9 mouse cellular contexts compared by ENCODE assay signal in genomic region chr1:37903178-37903577, GRCm38 (mm10). TPM values are rescaled to one million over a fixed set of nuclear protein-coding genes. Genes with fewer than 3 reads are reported as not detected.
DNase-seq lines count a peak whose midpoint lies in the region; ATAC-seq and TF ChIP-seq lines count a peak whose summit lies in the region.
"Had no signal": no experiment of that assay in that cellular context is flagged by ENCODE, and none has a peak within 500 bp of the region (broad histone marks: within the 10 kb centered on the region; RNA-seq: fewer than 3 reads in every experiment).

No protein-coding gene starts in this region.

- H3K27ac ChIP-seq in kidney, embryonic 14.5 days (ENCODE audit: low read depth, low read length), result no peak overlapping the region
- H3K27ac ChIP-seq in cortical plate, adult 2 months (ENCODE audit: insufficient read depth, low read length), result no peak overlapping the region

- no peak overlapping the region for H3K4me3 ChIP-seq in kidney, embryonic 14.5 days (ENCODE audit: low read length)
- no peak overlapping the region for H3K4me3 ChIP-seq in cortical plate, adult 2 months (ENCODE audit: insufficient read depth, low read length)

- DNase-seq in kidney, adult 11 months, result peak; percentile 4
- DNase-seq in urinary bladder, postnatal 14 days (ENCODE audit: low spot score), result peak; percentile 18
- no peak for DNase-seq in urinary bladder, adult 18-20 months (ENCODE audit: low spot score in 2 of 2)
- DNase-seq in lung, postnatal 14 days, result peak; percentile 34
- no peak for DNase-seq in T-cell, adult 2 months (ENCODE audit: low spot score)

- TF ChIP-seq CTCF in cortical plate, adult 2 months (IDR thresholded peaks at IDR 0.05; ENCODE audit: extremely low read depth, insufficient read depth, low read length), result peak; percentile 40; the same call in 1 of the 2 replicates

- TF ChIP-seq POLR2A in cortical plate, adult 2 months (IDR thresholded peaks at IDR 0.05; ENCODE audit: extremely low read depth, insufficient read depth, low read length), result no peak

- H3K4me2 ChIP-seq in kidney, embryonic 14.5 days (replicated peaks; ENCODE audit: low read depth, low read length), result no peak overlapping the region

- H3K9me3 ChIP-seq in kidney, embryonic 14.5 days (ENCODE audit: control insufficient read depth, low read length), result no peaks in the 10 kb centered on the region

- H3K36me3 ChIP-seq in kidney, embryonic 14.5 days (ENCODE audit: control insufficient read depth, insufficient read depth, low read length), result peaks cover 14% of the 10 kb centered on the region

- H3K9ac ChIP-seq in kidney, embryonic 14.5 days (ENCODE audit: low read depth, low read length), result no peak overlapping the region

- no peak for ATAC-seq in kidney, embryonic 14.5 days (ENCODE audit: low FRiP score, low TSS enrichment)

- WGBS in kidney, embryonic 14.5 days, result 20% methylated on average over 6 of the region's 6 CpGs

- no peaks in the 10 kb centered on the region for H3K27me3 ChIP-seq in kidney, embryonic 14.5 days (ENCODE audit: control insufficient read depth, insufficient read depth, low read length)

- H3K4me1 ChIP-seq in kidney, embryonic 14.5 days (ENCODE audit: control insufficient read depth, insufficient read depth, low read length), result no peaks in the 10 kb centered on the region
- H3K4me1 ChIP-seq in cortical plate, adult 2 months (ENCODE audit: control insufficient read depth, insufficient read depth, low read length), result no peaks in the 10 kb centered on the region

RNA-seq across cellular contexts. Expression of gene Mrpl30, which starts 12.9 kb away (rescaled TPM):
- polyA plus RNA-seq in kidney, embryonic 14.5 days (2014; fragmentation: Nextera tagmentation; extraction: Ambion mirVana), result 269 and 340 TPM in 2 replicates
- polyA plus RNA-seq in cortical plate, adult 2 months (2012; rRNA removed), result 142 and 149 TPM in 2 replicates

RNA-seq across cellular contexts. Expression of gene Mitd1, which starts 13.0 kb away (rescaled TPM):
- polyA plus RNA-seq in kidney, embryonic 14.5 days (2014; fragmentation: Nextera tagmentation; extraction: Ambion mirVana), result 27.6 and 36.0 TPM in 2 replicates
- polyA plus RNA-seq in cortical plate, adult 2 months (2012; rRNA removed), result 15.6 and 16.9 TPM in 2 replicates

RNA-seq across cellular contexts. Expression of gene Lyg2, which starts 13.1 kb away (rescaled TPM):
- not detected in 2 replicates for polyA plus RNA-seq in kidney, embryonic 14.5 days (2014; fragmentation: Nextera tagmentation; extraction: Ambion mirVana)
- 0.04 TPM in 2 replicates for polyA plus RNA-seq in cortical plate, adult 2 months (2012; rRNA removed)
- polyA plus RNA-seq: liver, embryonic 16.5 days; testis, adult 2 months had no signal

RNA-seq across cellular contexts. Expression of gene Lipt1, which starts 31.6 kb away (rescaled TPM):
- polyA plus RNA-seq in kidney, embryonic 14.5 days (2014; fragmentation: Nextera tagmentation; extraction: Ambion mirVana), result 10.0 and 11.0 TPM in 2 replicates
- 8.1 and 8.5 TPM in 2 replicates for polyA plus RNA-seq in cortical plate, adult 2 months (2012; rRNA removed)

RNA-seq across cellular contexts. Expression of gene Tsga10, which starts 36.9 kb away (rescaled TPM):
- 5.0 and 7.4 TPM in 2 replicates for polyA plus RNA-seq in kidney, embryonic 14.5 days (2014; fragmentation: Nextera tagmentation; extraction: Ambion mirVana)
- polyA plus RNA-seq in cortical plate, adult 2 months (2012; rRNA removed), result 13.2 and 14.0 TPM in 2 replicates

Comparison
In these comparisons a context has a peak if more than half of its experiments do, and no peak if none do; other contexts are left out.
1. DNase-seq: peak in kidney, adult 11 months (single experiment), urinary bladder, postnatal 14 days (single experiment) and lung, postnatal 14 days (single experiment); none in urinary bladder, adult 18-20 months (0 of 2) and T-cell, adult 2 months (single experiment).